Mouse (Mus musculus): ENCODE measurements around the gene Apoa2. TPM values are rescaled to one million over a fixed set of nuclear protein-coding genes. Genes with fewer than 3 reads are reported as not detected.
A peak's percentile ranks its signal among the peaks of the same experiment; 100 is the strongest.

Apoa2 gene
- total RNA-seq, 2 experiments from 2014 or later: 1.2 TPM; not detected in 1

GRCm38 (mm10) chr1:171205704-171206493 lies 19.0 kb upstream of the Apoa2 start:
- no peak for DNase-seq

- DNase-seq: no peak
These were observed 15.4 kb upstream of the Apoa2 start for GRCm38 (mm10) chr1:171209409-171209808.

DNA sequence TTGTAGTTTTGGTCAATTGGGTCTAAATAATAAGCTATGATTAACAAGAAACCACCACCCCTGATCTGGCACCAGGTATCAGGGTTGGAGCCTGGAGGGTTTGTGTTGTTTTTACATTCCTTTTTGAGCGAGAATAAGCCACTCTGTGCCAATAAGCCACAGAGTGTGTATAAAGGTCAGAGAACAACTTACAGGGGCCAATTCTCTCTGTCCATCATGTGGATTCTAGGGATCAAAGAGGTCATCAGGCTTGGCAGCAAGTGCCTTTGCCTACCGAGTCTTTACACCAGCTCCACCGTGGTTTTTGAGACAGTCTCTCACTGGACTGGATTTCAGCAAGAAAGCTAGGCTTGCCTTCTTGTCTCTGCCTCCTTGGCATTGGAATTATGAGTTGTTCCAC lies 12.0 kb upstream of the Apoa2 start:
- no peak for DNase-seq

DNA sequence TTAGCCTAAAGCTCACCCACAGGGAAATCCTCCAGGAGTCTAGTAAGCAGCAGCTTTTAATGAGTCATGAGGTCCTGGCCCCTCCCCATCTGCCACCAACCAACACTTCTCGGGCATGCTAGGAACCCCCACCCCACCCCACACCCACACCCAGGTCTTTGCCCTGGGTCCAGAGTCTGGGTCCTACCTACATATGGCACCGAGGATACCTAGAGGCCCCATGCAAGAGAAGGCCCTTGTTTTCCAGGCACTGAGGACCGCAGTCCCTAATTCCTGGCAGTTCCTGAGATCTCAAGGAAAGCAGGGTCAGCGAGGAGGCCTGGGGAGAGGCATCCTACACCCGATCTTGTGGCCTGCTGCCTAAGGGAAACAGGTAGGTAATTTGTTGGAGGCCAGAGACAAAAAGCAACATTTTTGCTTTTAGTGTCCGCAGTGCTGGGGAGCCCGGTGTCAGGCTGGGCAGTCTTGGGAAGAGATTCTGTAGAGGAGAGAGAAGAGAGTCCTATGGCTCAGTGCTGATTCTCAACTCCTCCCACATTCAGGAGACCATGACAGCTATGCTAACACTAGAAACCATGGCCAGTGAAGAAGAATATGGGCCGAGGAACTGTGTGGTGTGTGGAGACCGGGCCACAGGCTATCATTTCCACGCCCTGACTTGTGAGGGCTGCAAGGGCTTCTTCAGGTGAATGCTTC lies 10.9 kb upstream of the Apoa2 start, which contains the start of gene Nr1i3:
TSS of gene Nr1i3 (plus strand) at position 170 of the 696 bp plus-strand sequence.
- no peak for DNase-seq

DNA sequence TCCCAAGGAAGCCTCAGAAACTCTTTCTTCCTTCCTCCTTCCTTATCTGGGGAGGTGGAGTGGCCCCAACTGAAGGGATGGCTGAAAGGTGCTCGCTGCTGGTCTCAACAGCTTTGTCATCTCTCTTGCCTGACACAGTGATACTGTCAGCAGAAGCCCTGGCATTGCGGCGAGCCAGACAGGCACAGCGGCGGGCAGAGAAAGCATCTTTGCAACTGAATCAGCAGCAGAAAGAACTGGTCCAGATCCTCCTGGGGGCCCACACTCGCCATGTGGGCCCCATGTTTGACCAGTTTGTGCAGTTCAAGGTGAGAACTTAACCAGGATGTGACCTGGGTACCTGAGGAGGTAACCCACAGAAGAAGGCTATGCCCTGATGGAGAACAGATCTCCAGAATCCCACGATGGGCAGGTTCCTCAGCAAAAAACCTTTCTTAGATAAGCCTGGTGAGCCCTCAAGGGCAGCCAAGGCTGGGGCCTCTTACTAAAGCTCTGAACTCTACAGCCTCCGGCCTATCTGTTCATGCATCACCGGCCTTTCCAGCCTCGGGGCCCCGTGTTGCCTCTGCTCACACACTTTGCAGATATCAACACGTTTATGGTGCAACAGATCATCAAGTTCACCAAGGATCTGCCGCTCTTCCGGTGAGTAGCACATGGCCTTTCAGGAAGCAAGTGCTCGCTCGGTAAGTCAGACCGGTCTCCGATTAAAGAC lies 8.5 kb upstream of the Apoa2 start:
- no peak for DNase-seq

- DNase-seq: peak; percentile 83 to 84
These were observed 4.0 kb upstream of the Apoa2 start for GRCm38 (mm10) chr1:171220871-171221270.

DNA sequence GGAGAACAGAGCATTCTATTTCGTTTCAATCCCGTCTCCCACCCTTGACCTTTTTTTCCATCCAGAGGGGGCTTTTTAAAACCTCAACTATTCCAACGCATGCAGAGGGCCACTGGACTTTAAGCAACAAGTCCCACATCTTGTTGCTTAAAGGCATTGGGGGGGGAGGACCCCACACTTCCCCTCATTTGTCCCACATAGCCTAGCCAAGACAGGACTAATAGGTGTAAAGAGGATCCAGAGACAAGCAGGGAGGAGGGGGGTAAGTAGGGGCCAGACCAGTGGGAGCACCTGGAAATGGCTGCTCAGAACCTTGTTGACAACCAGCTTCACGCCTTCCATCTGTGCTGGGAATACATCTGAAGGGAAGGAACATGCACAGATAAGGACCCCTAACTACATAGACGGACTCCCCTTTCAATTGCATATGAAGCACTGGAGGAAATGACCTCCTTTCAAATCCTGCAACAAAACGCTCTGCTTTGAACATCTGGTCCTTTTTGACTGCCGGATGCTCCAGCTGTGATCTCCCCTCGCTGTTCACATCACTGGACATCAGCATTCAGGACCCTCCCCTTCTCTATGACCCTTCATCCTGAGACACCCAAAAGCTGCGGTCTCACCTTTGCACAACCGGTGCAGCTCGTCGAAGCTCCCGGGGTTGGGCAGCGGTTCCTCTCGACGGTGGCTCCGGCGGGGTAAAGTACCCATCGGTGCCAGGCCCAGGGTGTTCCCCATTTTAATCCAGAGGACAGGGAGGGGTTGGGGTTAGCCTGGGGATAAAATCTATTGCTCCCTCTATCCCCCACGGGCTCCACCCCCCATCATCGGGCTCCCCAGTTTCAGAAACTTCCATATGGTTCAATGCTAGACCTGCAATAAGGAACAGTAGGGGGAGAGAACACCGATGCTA lies 3.3 kb upstream of the Apoa2 start:
- no peak for DNase-seq

- peak; percentile 92 to 94 for DNase-seq
These were observed 2.4 kb upstream of the Apoa2 start, which contains the start of gene Tomm40l for GRCm38 (mm10) chr1:171222238-171223155. TSS of gene Tomm40l (minus strand) at chr1:171222514.

- no peak for DNase-seq
These were observed 1.7 kb upstream of the Apoa2 start for GRCm38 (mm10) chr1:171223168-171223567.

DNA sequence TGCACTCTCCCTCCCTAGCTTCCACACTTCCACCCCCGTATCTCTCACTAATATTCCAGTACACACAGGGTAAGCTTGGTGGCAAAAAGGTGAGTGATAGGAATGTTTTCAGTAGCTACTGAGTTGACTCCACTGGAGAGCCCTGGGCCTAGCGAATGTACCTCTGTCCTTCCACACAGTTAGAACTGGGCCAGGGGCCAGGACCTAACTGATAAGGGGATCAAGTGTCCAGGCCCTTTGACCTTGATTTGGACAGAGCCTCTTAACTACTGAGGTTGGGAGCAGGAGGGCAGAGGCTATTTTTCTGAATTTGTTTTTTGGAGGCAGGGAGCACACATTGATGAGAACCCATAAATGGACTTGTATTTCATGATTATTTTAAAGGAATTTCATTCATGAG lies 1.1 kb upstream of the Apoa2 start:
- DNase-seq: no peak

- DNase-seq: no peak
These were observed 1.9 kb downstream of the Apoa2 start for GRCm38 (mm10) chr1:171226780-171227179.

DNA sequence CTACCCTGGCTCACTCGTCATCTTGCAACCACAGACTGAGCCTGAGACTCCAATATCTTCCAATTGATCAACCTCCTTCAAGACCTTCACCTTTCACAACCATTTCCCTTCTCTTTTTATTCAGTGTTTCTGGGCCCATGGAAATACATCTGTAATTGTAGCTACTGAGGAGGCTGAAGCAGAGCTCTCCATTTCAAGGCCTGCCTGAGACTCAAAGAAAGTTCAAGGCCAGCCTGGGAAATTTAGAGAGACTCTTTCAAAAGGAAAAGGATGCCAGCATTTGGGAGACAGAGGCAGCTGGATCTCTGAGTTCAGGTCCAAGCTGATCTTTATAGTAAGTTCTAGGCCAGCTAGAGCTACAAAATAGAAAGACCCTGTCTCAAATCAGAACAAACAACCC lies 3.0 kb downstream of the Apoa2 start:
- DNase-seq: no peak

- DNase-seq: no peak
These were observed 4.9 kb downstream of the Apoa2 start for GRCm38 (mm10) chr1:171229750-171230149.

DNA sequence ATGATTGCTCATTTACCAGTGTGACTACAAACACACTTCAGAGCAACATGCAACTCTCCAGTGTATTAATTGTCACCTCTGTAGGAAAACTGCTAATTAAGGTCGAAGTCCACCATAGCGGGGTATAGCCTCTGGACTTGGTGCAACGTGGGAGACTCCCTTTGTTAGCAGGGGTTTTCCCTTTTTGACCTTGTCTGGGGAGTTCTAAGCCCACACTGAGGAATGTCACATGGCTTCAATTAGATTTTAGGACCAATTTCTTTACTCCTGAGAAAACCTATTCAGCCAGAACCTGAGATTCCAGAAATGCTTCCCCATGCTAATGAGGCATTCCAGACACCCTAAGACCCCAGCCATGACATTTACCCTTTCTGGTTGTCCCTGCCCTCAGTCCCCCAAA lies 5.4 kb downstream of the Apoa2 start:
- DNase-seq: no peak

GRCm38 (mm10) chr1:171231844-171232243 lies 7.0 kb downstream of the Apoa2 start:
- DNase-seq: no peak

- DNase-seq: no peak
These were observed 7.5 kb downstream of the Apoa2 start for GRCm38 (mm10) chr1:171232348-171232747.

- no peak for DNase-seq
These were observed 8.2 kb downstream of the Apoa2 start for GRCm38 (mm10) chr1:171232800-171233730.

DNA sequence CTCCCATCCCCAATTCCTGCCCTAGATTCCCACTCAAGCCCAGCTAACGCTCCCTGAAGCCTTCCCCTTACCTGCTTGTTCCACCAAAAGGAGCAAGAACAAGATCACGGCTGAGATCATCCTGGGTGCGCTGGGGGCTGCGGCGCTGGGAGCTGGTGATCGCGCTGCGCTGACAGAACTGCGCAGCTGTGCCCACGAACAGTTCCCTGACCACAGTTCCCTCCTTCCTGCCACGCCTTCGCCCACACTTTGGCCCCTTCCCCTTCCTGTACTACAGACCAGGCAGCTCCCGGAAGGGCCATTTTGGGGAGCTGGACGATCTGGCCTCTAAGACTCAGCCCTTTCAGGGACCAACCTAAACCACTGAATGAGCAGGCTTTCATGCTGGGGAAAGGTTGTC lies 9.3 kb downstream of the Apoa2 start, which contains the start of gene Fcer1g:
TSS of gene Fcer1g (minus strand) at position 240 of the 400 bp plus-strand sequence.
- no peak for DNase-seq

GRCm38 (mm10) chr1:171234538-171234937 lies 9.7 kb downstream of the Apoa2 start:
- DNase-seq: no peak

- DNase-seq: no peak
These were observed 10.9 kb downstream of the Apoa2 start for GRCm38 (mm10) chr1:171235791-171236190.
